Mouse (Mus musculus) hindbrain, embryonic 12.5 days (tissue): Measurements from ENCODE around the gene Cntn5. TPM values are rescaled to one million over a fixed set of nuclear protein-coding genes. Genes with fewer than 3 reads are reported as not detected.

ENCODE experiments used
- ATAC-seq: fragments of 200-750 bp; cut with Nextera tagmentation; 2 replicates; pipeline ENCODE4 v1.8.0; 2017; ENCODE audit warnings: moderate TSS enrichment; ENCODE audit not compliant: low FRiP score
- H3K27ac ChIP-seq: fragments of 300-500 bp; sonication (generic); 2 replicates; pipeline ENCODE4 v1.5.1; 2016; ENCODE audit warnings: mild to moderate bottlenecking
- H3K27me3 ChIP-seq: fragments of 300-500 bp; sonication (generic); 2 replicates; pipeline ENCODE4 v1.6.1; 2016; ENCODE audit warnings: mild to moderate bottlenecking
- H3K36me3 ChIP-seq: fragments of 300-500 bp; sonication (generic); 2 replicates; pipeline ENCODE4 v1.6.1; 2016; ENCODE audit warnings: mild to moderate bottlenecking
- H3K4me1 ChIP-seq: fragments of 300-500 bp; sonication (generic); 2 replicates; pipeline ENCODE4 v1.6.1; 2016
- H3K4me2 ChIP-seq: fragments of 300-500 bp; sonication (generic); replicated peaks from 2 replicates; pipeline ENCODE4 v1.6.1; 2016; ENCODE audit warnings: mild to moderate bottlenecking
- H3K4me3 ChIP-seq: fragments of 300-500 bp; sonication (generic); 2 replicates; pipeline ENCODE4 v1.5.1; 2016; ENCODE audit warnings: mild to moderate bottlenecking
- H3K9ac ChIP-seq: fragments of 300-500 bp; sonication (generic); 2 replicates; pipeline ENCODE4 v1.6.1; 2016; ENCODE audit warnings: mild to moderate bottlenecking, moderate library complexity
- H3K9me3 ChIP-seq: fragments of 300-500 bp; sonication (generic); replicated peaks from 2 replicates; pipeline ENCODE4 v1.6.1; 2016; ENCODE audit warnings: mild to moderate bottlenecking
- WGBS: fragments of 180-500 bp; shearing (Covaris S2); methylation state at CpG from one replicate; pipeline ENCODE4 v1.1.7; 2016; 5-methylcytosine and 5-hydroxymethylcytosine counted together
- polyA plus RNA-seq: library from polyadenylated mRNA; unstranded; fragments of >200 nt; fragmentation: Nextera tagmentation; extraction: Ambion mirVana; gene quantifications from 2 replicates; pipeline ENCODE4 v1.2.1, GENCODE M21; 2016

Gene Cntn5
- polyA plus RNA-seq = 8.5 and 8.9 TPM in 2 replicates

- ATAC-seq = peak; percentile 91
- Histone ChIP-seq H3K9ac (peak within 1 kb of the TSS; percentile 15), H3K27me3 (no peaks in the 10 kb centered on the region), H3K9me3 (no peaks in the 10 kb centered on the region), H3K36me3 (no peaks in the 10 kb centered on the region), H3K4me3 (peak within 1 kb of the TSS; percentile 43), H3K27ac (no peak within 1 kb of the TSS; the same call in 1 of the 2 replicates), H3K4me1 (peaks cover 9% of the 10 kb centered on the region; the same call in 1 of the 2 replicates), H3K4me2 (peak within 1 kb of the TSS; percentile 76)
- 3% methylated on average over 28 of the region's 28 CpGs for WGBS
These were observed at the start of gene Cntn5 for GRCm38 (mm10) chr9:10904616-10905363. Gene Cntn5 (minus strand): TSS chr9:10904775.

DNA sequence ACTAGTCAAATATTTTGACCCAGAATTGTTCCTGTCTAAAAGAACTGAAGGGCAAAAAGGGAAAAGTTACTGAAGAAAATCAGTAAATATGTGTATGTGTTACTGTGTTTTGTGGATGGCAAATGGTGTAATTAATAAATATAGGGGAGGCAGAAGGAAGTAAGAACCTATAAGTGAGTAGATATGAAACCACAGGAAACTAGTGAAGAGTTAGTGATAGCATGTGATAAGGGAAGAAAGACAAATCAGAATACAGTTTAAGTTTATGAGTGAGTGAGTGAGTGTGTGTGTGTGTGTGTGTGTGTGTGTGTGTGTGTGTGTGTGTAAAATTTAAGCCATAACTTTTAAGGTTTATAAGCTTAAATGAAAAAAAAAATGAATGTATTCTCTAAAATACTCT is 45.9 kb upstream of the Cntn5 start:
- Histone ChIP-seq H3K4me3 (no peak overlapping the region), H3K9ac (no peak overlapping the region), H3K4me2 (no peak overlapping the region), H3K36me3 (no peaks in the 10 kb centered on the region), H3K27me3 (no peaks in the 10 kb centered on the region), H3K27ac (no peak overlapping the region), H3K4me1 (no peaks in the 10 kb centered on the region), H3K9me3 (no peaks in the 10 kb centered on the region)
- ATAC-seq = no peak

GRCm38 (mm10) chr9:10909573-10909972 is 5.0 kb upstream of the Cntn5 start:
- no peak overlapping the region for H3K4me2 ChIP-seq
- 28% methylated on average over 5 of the region's 5 CpGs for WGBS

GRCm38 (mm10) chr9:10905696-10906095 is 1.1 kb upstream of the Cntn5 start:
- Histone ChIP-seq H3K4me2 (no peak overlapping the region), H3K4me3 (no peak overlapping the region), H3K27me3 (no peaks in the 10 kb centered on the region), H3K4me1 (peaks cover 9% of the 10 kb centered on the region; the same call in 1 of the 2 replicates), H3K36me3 (no peaks in the 10 kb centered on the region), H3K27ac (no peak overlapping the region), H3K9ac (no peak overlapping the region), H3K9me3 (no peaks in the 10 kb centered on the region)
- ATAC-seq = no peak
- 78% methylated on average over 9 of the region's 9 CpGs for WGBS

More at GRCm38 (mm10) chr9:10909573-10909972, 5.0 kb upstream of the Cntn5 start:
- Histone ChIP-seq H3K27ac (no peak overlapping the region), H3K36me3 (no peaks in the 10 kb centered on the region), H3K9ac (no peak overlapping the region), H3K27me3 (no peaks in the 10 kb centered on the region), H3K4me1 (peaks cover 6% of the 10 kb centered on the region; the same call in 1 of the 2 replicates), H3K4me3 (no peak overlapping the region), H3K9me3 (no peaks in the 10 kb centered on the region)
- 0 out of 2 replicates have a peak, but pooled peaks have one; percentile 15 for ATAC-seq

- ATAC-seq = no peak
- Histone ChIP-seq H3K4me3 (no peak overlapping the region), H3K9ac (no peak overlapping the region), H3K27ac (no peak overlapping the region), H3K36me3 (no peaks in the 10 kb centered on the region), H3K4me2 (no peak overlapping the region), H3K9me3 (no peaks in the 10 kb centered on the region), H3K27me3 (no peaks in the 10 kb centered on the region), H3K4me1 (no peaks in the 10 kb centered on the region)
- 56% methylated on average over 1 of the region's 1 CpGs for whole genome bisulfite sequencing
These were observed 24.8 kb downstream of the Cntn5 start for GRCm38 (mm10) chr9:10879758-10880157.

- H3K4me2 ChIP-seq = no peak overlapping the region
- no peak overlapping the region for H3K27ac ChIP-seq
- ATAC-seq = no peak
- H3K4me3 ChIP-seq = no peak overlapping the region
- no peaks in the 10 kb centered on the region for H3K27me3 ChIP-seq
- WGBS = 77% methylated on average over 3 of the region's 3 CpGs
- H3K36me3 ChIP-seq = no peaks in the 10 kb centered on the region
- no peaks in the 10 kb centered on the region for H3K4me1 ChIP-seq
- no peaks in the 10 kb centered on the region for H3K9me3 ChIP-seq
- no peak overlapping the region for H3K9ac ChIP-seq
These were observed 30.7 kb downstream of the Cntn5 start for GRCm38 (mm10) chr9:10873881-10874280.

GRCm38 (mm10) chr9:10856204-10856892 is 48.2 kb downstream of the Cntn5 start:
- ATAC-seq = no peak
- H3K4me2 ChIP-seq = no peak overlapping the region

GRCm38 (mm10) chr9:10816711-10817110 is 87.9 kb downstream of the Cntn5 start:
- no peak overlapping the region for H3K4me2 ChIP-seq
- WGBS = 79% methylated on average over 1 of the region's 1 CpGs
- no peak overlapping the region for H3K9ac ChIP-seq

More at GRCm38 (mm10) chr9:10856204-10856892, 48.2 kb downstream of the Cntn5 start:
- Histone ChIP-seq H3K4me1 (no peaks in the 10 kb centered on the region), H3K27me3 (no peaks in the 10 kb centered on the region), H3K9me3 (no peaks in the 10 kb centered on the region), H3K4me3 (no peak overlapping the region), H3K27ac (no peak overlapping the region), H3K36me3 (no peaks in the 10 kb centered on the region), H3K9ac (no peak overlapping the region)
- 90% methylated on average over 3 of the region's 3 CpGs for WGBS

DNA sequence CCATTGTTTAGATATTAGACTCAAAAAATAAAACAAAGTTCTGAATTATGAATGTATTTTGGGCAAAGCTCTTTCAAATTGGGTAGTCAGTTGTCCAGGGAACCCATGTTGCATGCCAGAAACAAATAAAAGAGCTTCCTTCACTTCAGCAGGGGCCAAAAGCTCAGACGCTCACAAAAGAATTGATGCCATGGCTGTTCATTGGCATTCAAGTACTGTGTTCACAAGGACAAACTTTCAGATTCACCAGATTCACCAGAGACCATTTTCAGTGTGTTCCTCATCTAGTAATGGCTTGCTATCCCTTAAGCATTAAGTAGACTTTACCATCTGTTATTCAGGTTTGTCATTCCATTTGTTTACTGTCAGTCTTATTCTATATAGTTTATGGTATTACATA is 107.4 kb downstream of the Cntn5 start:
- Histone ChIP-seq H3K27me3 (no peaks in the 10 kb centered on the region), H3K9ac (no peak overlapping the region), H3K27ac (no peak overlapping the region), H3K4me2 (no peak overlapping the region), H3K9me3 (no peaks in the 10 kb centered on the region), H3K36me3 (no peaks in the 10 kb centered on the region), H3K4me1 (no peaks in the 10 kb centered on the region), H3K4me3 (no peak overlapping the region)
- ATAC-seq = no peak
- 71% methylated on average over 1 of the region's 1 CpGs for WGBS

More at GRCm38 (mm10) chr9:10816711-10817110, 87.9 kb downstream of the Cntn5 start:
- ATAC-seq = no peak
- no peaks in the 10 kb centered on the region for H3K9me3 ChIP-seq
- H3K4me1 ChIP-seq = no peaks in the 10 kb centered on the region
- H3K27me3 ChIP-seq = no peaks in the 10 kb centered on the region
- H3K36me3 ChIP-seq = no peaks in the 10 kb centered on the region
- no peak overlapping the region for H3K27ac ChIP-seq
- no peak overlapping the region for H3K4me3 ChIP-seq

DNA sequence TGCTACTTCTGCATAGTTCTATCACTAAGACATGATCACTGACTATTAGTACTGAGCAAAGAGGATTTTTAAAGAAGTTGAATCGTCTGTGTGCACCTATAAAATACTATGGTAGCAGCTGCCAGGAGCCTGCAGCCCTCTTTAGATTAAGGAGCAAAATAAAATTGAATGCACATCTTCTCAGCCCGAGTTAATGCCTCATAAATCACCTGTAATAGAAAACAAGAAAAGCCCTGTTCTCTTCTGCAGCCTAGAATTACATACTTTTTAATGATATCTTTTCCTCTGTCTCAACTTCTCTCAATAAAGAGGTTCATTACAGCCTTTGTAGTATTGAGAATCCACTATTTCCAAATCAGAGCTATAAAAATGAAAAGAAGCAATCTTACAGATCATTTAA is 109.5 kb downstream of the Cntn5 start:
- H3K9ac ChIP-seq = no peak overlapping the region
- no peak overlapping the region for H3K4me2 ChIP-seq
- H3K9me3 ChIP-seq = no peaks in the 10 kb centered on the region
- H3K27ac ChIP-seq = no peak overlapping the region
- 66% methylated on average over 2 of the region's 2 CpGs for WGBS
- no peaks in the 10 kb centered on the region for H3K27me3 ChIP-seq
- no peak for ATAC-seq
- no peaks in the 10 kb centered on the region for H3K4me1 ChIP-seq
- H3K4me3 ChIP-seq = no peak overlapping the region
- no peaks in the 10 kb centered on the region for H3K36me3 ChIP-seq

- H3K4me2 ChIP-seq = no peak overlapping the region
- H3K9me3 ChIP-seq = no peaks in the 10 kb centered on the region
- H3K9ac ChIP-seq = no peak overlapping the region
- no peaks in the 10 kb centered on the region for H3K4me1 ChIP-seq
- 94% methylated on average over 2 of the region's 2 CpGs for WGBS
- no peak overlapping the region for H3K4me3 ChIP-seq
- no peaks in the 10 kb centered on the region for H3K36me3 ChIP-seq
- H3K27ac ChIP-seq = no peak overlapping the region
- H3K27me3 ChIP-seq = no peaks in the 10 kb centered on the region
- no peak for ATAC-seq
These were observed 172.7 kb downstream of the Cntn5 start for GRCm38 (mm10) chr9:10731878-10732277.

GRCm38 (mm10) chr9:10724191-10724590 is 180.4 kb downstream of the Cntn5 start:
- 87% methylated on average over 2 of the region's 2 CpGs for WGBS
- Histone ChIP-seq H3K4me3 (no peak overlapping the region), H3K27me3 (no peaks in the 10 kb centered on the region), H3K27ac (no peak overlapping the region), H3K4me2 (no peak overlapping the region), H3K9me3 (no peaks in the 10 kb centered on the region), H3K9ac (no peak overlapping the region), H3K36me3 (no peaks in the 10 kb centered on the region), H3K4me1 (no peaks in the 10 kb centered on the region)
- no peak for ATAC-seq
